Mouse (Mus musculus): ENCODE results near the gene Hnrnpdl. TPM values are rescaled to one million over a fixed set of nuclear protein-coding genes. Genes with fewer than 3 reads are reported as not detected.

Gene Hnrnpdl
- polyA plus RNA-seq, 1 experiment from 2014 or later, result 132 TPM

DNA sequence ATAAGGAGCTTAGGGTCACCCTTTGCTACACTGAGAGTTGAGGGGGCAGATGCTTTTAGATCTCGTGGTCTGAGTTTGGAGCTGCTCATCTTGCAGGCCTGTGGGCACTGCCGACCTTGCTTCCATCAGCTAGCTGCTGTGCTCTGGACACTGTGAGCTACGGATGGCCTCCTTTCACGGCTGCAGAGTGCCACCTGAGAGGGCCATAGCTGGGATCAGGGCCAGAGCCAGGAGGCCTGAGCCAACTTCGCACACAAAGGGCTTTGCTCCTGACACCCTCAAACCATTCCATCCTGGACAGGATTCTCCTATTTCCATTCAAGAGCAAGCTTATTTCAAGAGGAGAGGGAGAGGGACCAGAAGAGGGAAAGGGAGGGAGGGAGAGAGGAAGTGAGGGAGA, 15.1 kb downstream of the Hnrnpdl start:
- Histone ChIP-seq H3K27me3 (ENCODE audit: control insufficient read depth, insufficient read depth, low read depth, low read length) (no peaks in the 10 kb centered on the region), H3K4me2 (ENCODE audit: low read depth, low read length) (no peak overlapping the region), H3K4me1 (replicated peaks; ENCODE audit: control insufficient read depth, insufficient read depth, low read length) (no peaks in the 10 kb centered on the region), H3K4me3 (ENCODE audit: low read length) (no peak overlapping the region), H3K27ac (ENCODE audit: low read length) (no peak overlapping the region), H3K9me3 (ENCODE audit: control insufficient read depth, low read length) (no peaks in the 10 kb centered on the region), H3K9ac (ENCODE audit: low read length) (no peak overlapping the region), H3K36me3 (ENCODE audit: control insufficient read depth, insufficient read depth, low read length) (no peaks in the 10 kb centered on the region)
- WGBS, result 57% methylated on average over 5 of the region's 5 CpGs
- no peak for ATAC-seq (ENCODE audit: low read depth)

DNA sequence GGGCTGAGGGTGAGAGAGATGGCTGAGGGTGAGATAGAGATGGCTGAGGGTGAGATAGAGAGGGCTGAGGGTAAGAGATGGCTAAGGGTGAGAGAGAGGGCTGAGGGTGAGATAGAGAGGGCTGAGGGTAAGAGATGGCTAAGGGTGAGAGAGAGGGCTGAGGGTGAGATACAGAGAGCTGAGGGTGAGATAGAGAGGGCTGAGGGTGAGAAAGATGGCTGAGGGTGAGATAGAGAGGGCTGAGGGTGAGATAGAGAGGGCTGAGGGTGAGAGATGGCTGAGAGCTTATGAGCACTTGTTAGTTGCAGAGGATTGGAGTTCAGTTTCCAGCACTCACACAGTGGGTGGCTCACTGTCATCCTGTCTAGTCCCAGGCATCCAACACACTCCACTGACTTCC, 19.4 kb downstream of the Hnrnpdl start:
- no peak overlapping the region for H3K27ac ChIP-seq (ENCODE audit: low read length)
- H3K9ac ChIP-seq (ENCODE audit: low read length), result no peak overlapping the region
- no peak overlapping the region for H3K4me3 ChIP-seq (ENCODE audit: low read length)
- no peak for ATAC-seq (ENCODE audit: low read depth)
- H3K36me3 ChIP-seq (ENCODE audit: control insufficient read depth, insufficient read depth, low read length), result no peaks in the 10 kb centered on the region
- H3K9me3 ChIP-seq (ENCODE audit: control insufficient read depth, low read length), result no peaks in the 10 kb centered on the region
- no peaks in the 10 kb centered on the region for H3K4me1 ChIP-seq (replicated peaks; ENCODE audit: control insufficient read depth, insufficient read depth, low read length)
- H3K27me3 ChIP-seq (ENCODE audit: control insufficient read depth, insufficient read depth, low read depth, low read length), result no peaks in the 10 kb centered on the region
- H3K4me2 ChIP-seq (ENCODE audit: low read depth, low read length), result no peak overlapping the region

- no peaks in the 10 kb centered on the region for H3K27me3 ChIP-seq (ENCODE audit: control insufficient read depth, insufficient read depth, low read depth, low read length)
- H3K36me3 ChIP-seq (ENCODE audit: control insufficient read depth, insufficient read depth, low read length), result no peaks in the 10 kb centered on the region
- ATAC-seq (ENCODE audit: low read depth), result no peak
- WGBS, result 54% methylated on average over 9 of the region's 9 CpGs
- H3K9ac ChIP-seq (ENCODE audit: low read length), result no peak overlapping the region
- H3K4me3 ChIP-seq (ENCODE audit: low read length), result no peak overlapping the region
- H3K27ac ChIP-seq (ENCODE audit: low read length), result no peak overlapping the region
- no peak overlapping the region for H3K4me2 ChIP-seq (ENCODE audit: low read depth, low read length)
- H3K9me3 ChIP-seq (ENCODE audit: control insufficient read depth, low read length), result no peaks in the 10 kb centered on the region
- H3K4me1 ChIP-seq (replicated peaks; ENCODE audit: control insufficient read depth, insufficient read depth, low read length), result no peaks in the 10 kb centered on the region
Observed at GRCm38 (mm10) chr5:100012599-100012998, 26.9 kb downstream of the Hnrnpdl start.

GRCm38 (mm10) chr5:100008485-100008884, 31.0 kb downstream of the Hnrnpdl start:
- WGBS, result 48% methylated on average over 3 of the region's 3 CpGs
- no peak overlapping the region for H3K4me3 ChIP-seq (ENCODE audit: low read length)
- ATAC-seq (ENCODE audit: low read depth), result no peak

DNA sequence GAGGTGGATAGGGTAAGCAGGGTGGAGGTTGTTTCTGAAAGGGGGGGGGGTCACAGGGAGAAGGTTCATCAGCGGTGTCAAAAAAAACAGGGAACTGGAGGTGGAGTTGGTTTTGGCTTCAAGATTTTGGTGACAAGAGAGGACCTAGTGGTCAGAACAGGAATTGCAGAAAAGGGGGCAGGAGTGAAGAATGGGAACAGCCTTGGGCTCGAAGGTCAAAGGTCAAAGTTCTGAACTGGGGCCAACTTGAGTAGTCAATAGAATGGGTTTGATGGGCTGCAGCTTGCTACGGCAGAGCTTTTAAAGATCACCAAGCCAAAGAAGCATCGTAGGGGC, 32.5 kb downstream of the Hnrnpdl start:
- Histone ChIP-seq H3K36me3 (ENCODE audit: control insufficient read depth, insufficient read depth, low read length) (no peaks in the 10 kb centered on the region), H3K9ac (ENCODE audit: low read length) (no peak overlapping the region), H3K4me3 (ENCODE audit: low read length) (no peak overlapping the region), H3K27me3 (ENCODE audit: control insufficient read depth, insufficient read depth, low read depth, low read length) (no peaks in the 10 kb centered on the region), H3K9me3 (ENCODE audit: control insufficient read depth, low read length) (no peaks in the 10 kb centered on the region), H3K4me2 (ENCODE audit: low read depth, low read length) (no peak overlapping the region), H3K27ac (ENCODE audit: low read length) (no peak overlapping the region), H3K4me1 (replicated peaks; ENCODE audit: control insufficient read depth, insufficient read depth, low read length) (no peaks in the 10 kb centered on the region)
- WGBS, result 81% methylated on average over 4 of the region's 4 CpGs
- no peak for ATAC-seq (ENCODE audit: low read depth)

More at GRCm38 (mm10) chr5:100008485-100008884, 31.0 kb downstream of the Hnrnpdl start:
- Histone ChIP-seq H3K36me3 (ENCODE audit: control insufficient read depth, insufficient read depth, low read length) (no peaks in the 10 kb centered on the region), H3K4me1 (replicated peaks; ENCODE audit: control insufficient read depth, insufficient read depth, low read length) (no peaks in the 10 kb centered on the region), H3K27me3 (ENCODE audit: control insufficient read depth, insufficient read depth, low read depth, low read length) (no peaks in the 10 kb centered on the region), H3K27ac (ENCODE audit: low read length) (no peak overlapping the region), H3K9ac (ENCODE audit: low read length) (no peak overlapping the region), H3K4me2 (ENCODE audit: low read depth, low read length) (no peak overlapping the region), H3K9me3 (ENCODE audit: control insufficient read depth, low read length) (no peaks in the 10 kb centered on the region)

DNA sequence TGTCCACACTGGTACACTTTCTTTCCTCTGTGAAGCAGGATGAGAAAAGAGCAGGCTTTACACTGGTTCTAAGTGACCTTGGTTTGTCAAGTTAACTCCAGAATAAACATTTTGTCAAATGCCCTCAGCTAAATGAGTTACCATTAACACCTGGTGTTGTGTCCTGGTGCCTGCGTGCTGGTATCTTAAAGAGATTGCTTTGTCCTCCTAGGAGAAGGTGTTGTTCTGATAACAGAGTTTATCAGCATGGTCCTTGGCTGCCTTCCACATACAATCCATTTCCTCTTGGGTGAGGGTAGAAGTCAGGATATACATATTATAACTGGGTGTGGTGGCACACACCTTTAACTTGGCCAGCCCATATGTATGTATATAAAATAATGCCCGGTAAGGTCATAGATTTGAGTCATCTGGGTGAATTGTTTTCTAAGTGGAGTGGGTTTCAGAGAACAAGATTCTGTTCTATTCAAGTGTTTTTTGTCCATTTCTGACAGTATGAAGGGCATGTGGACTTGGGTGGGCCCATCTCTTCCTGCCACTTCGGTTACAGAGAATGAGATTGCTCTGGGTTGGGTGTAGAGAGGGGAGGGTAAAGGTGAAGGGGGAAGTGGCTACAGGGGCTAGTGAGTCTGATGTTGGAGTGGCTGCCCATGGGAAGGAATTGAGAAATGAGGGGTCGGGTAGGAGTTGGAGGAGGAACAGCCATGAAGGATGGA, 33.0 kb downstream of the Hnrnpdl start:
- Histone ChIP-seq H3K4me2 (ENCODE audit: low read depth, low read length) (no peak overlapping the region), H3K9ac (ENCODE audit: low read length) (no peak overlapping the region), H3K9me3 (ENCODE audit: control insufficient read depth, low read length) (no peaks in the 10 kb centered on the region), H3K27ac (ENCODE audit: low read length) (no peak overlapping the region), H3K27me3 (ENCODE audit: control insufficient read depth, insufficient read depth, low read depth, low read length) (no peaks in the 10 kb centered on the region), H3K36me3 (ENCODE audit: control insufficient read depth, insufficient read depth, low read length) (no peaks in the 10 kb centered on the region), H3K4me3 (ENCODE audit: low read length) (no peak overlapping the region), H3K4me1 (replicated peaks; ENCODE audit: control insufficient read depth, insufficient read depth, low read length) (no peaks in the 10 kb centered on the region)
- 75% methylated on average over 4 of the region's 4 CpGs for WGBS
- no peak for ATAC-seq (ENCODE audit: low read depth)

GRCm38 (mm10) chr5:100005896-100006295, 33.6 kb downstream of the Hnrnpdl start:
- Histone ChIP-seq H3K27ac (ENCODE audit: low read length) (no peak overlapping the region), H3K36me3 (ENCODE audit: control insufficient read depth, insufficient read depth, low read length) (no peaks in the 10 kb centered on the region), H3K27me3 (ENCODE audit: control insufficient read depth, insufficient read depth, low read depth, low read length) (no peaks in the 10 kb centered on the region), H3K9ac (ENCODE audit: low read length) (no peak overlapping the region), H3K4me3 (ENCODE audit: low read length) (no peak overlapping the region), H3K4me2 (ENCODE audit: low read depth, low read length) (no peak overlapping the region), H3K4me1 (replicated peaks; ENCODE audit: control insufficient read depth, insufficient read depth, low read length) (no peaks in the 10 kb centered on the region), H3K9me3 (ENCODE audit: control insufficient read depth, low read length) (no peaks in the 10 kb centered on the region)
- WGBS, result 71% methylated on average over 6 of the region's 6 CpGs
- no peak for ATAC-seq (ENCODE audit: low read depth)

DNA sequence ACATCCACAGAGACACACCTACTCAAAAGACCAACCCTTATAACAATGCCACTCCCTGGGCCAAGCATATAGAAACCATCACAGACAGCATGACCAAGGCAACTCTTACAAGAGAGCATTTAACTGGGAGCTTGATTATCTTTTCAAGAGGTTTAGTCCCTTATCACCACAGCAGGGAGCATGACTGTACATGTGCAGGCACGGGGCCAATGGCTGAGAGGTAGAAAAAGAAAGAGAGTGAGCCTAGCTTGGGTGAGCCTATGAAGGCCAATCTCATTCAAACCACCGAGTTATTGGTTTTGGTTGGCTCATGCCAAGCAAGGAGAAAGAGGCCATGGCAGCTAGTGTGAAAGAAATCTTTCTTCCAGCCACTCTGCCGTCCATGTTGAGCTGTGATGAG, 34.0 kb downstream of the Hnrnpdl start:
- Histone ChIP-seq H3K27me3 (ENCODE audit: control insufficient read depth, insufficient read depth, low read depth, low read length) (no peaks in the 10 kb centered on the region), H3K9ac (ENCODE audit: low read length) (no peak overlapping the region), H3K36me3 (ENCODE audit: control insufficient read depth, insufficient read depth, low read length) (no peaks in the 10 kb centered on the region), H3K4me2 (ENCODE audit: low read depth, low read length) (no peak overlapping the region), H3K9me3 (ENCODE audit: control insufficient read depth, low read length) (no peaks in the 10 kb centered on the region), H3K27ac (ENCODE audit: low read length) (no peak overlapping the region), H3K4me1 (replicated peaks; ENCODE audit: control insufficient read depth, insufficient read depth, low read length) (no peaks in the 10 kb centered on the region), H3K4me3 (ENCODE audit: low read length) (no peak overlapping the region)
- no peak for ATAC-seq (ENCODE audit: low read depth)
- WGBS, result 57% methylated on average over 3 of the region's 3 CpGs

DNA sequence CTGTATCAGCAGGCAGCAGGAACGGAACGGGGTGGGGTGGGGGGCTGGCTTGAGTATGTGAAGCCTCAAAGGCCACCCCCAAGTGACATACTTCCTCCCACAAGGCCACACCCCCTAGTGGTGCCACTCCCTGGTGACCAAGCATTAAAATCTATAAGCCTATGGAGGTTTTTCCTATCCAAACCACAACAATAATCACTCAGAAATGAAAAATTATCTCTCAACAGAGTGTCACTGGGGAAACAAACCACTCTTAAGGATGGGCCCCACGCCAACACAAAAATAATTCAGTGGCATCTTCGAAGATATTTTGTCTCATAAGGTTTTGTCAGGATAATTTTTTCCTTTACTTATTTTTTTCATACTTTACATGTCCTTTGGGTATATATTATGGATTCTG, 35.6 kb downstream of the Hnrnpdl start:
- no peak overlapping the region for H3K27ac ChIP-seq (ENCODE audit: low read length)
- H3K27me3 ChIP-seq (ENCODE audit: control insufficient read depth, insufficient read depth, low read depth, low read length), result no peaks in the 10 kb centered on the region
- no peaks in the 10 kb centered on the region for H3K4me1 ChIP-seq (replicated peaks; ENCODE audit: control insufficient read depth, insufficient read depth, low read length)
- no peak overlapping the region for H3K4me2 ChIP-seq (ENCODE audit: low read depth, low read length)
- H3K36me3 ChIP-seq (ENCODE audit: control insufficient read depth, insufficient read depth, low read length), result no peaks in the 10 kb centered on the region
- 72% methylated on average over 4 of the region's 4 CpGs for WGBS
- no peaks in the 10 kb centered on the region for H3K9me3 ChIP-seq (ENCODE audit: control insufficient read depth, low read length)
- H3K4me3 ChIP-seq (ENCODE audit: low read length), result no peak overlapping the region
- H3K9ac ChIP-seq (ENCODE audit: low read length), result no peak overlapping the region
- no peak for ATAC-seq (ENCODE audit: low read depth)

- Histone ChIP-seq H3K4me1 (replicated peaks; ENCODE audit: control insufficient read depth, insufficient read depth, low read length) (no peaks in the 10 kb centered on the region), H3K27me3 (ENCODE audit: control insufficient read depth, insufficient read depth, low read depth, low read length) (no peaks in the 10 kb centered on the region), H3K9ac (ENCODE audit: low read length) (no peak overlapping the region), H3K9me3 (ENCODE audit: control insufficient read depth, low read length) (peaks cover 2% of the 10 kb centered on the region), H3K4me2 (ENCODE audit: low read depth, low read length) (no peak overlapping the region), H3K4me3 (ENCODE audit: low read length) (no peak overlapping the region), H3K36me3 (ENCODE audit: control insufficient read depth, insufficient read depth, low read length) (no peaks in the 10 kb centered on the region), H3K27ac (ENCODE audit: low read length) (no peak overlapping the region)
- ATAC-seq (ENCODE audit: low read depth), result no peak
- 40% methylated on average over 8 of the region's 8 CpGs for WGBS
Observed at GRCm38 (mm10) chr5:100000500-100000899, 39.0 kb downstream of the Hnrnpdl start.

All from lung, embryonic 16.5 days (tissue).